Mouse (Mus musculus): ENCODE data around the gene Slc7a7.

The Slc7a7 gene

DNA sequence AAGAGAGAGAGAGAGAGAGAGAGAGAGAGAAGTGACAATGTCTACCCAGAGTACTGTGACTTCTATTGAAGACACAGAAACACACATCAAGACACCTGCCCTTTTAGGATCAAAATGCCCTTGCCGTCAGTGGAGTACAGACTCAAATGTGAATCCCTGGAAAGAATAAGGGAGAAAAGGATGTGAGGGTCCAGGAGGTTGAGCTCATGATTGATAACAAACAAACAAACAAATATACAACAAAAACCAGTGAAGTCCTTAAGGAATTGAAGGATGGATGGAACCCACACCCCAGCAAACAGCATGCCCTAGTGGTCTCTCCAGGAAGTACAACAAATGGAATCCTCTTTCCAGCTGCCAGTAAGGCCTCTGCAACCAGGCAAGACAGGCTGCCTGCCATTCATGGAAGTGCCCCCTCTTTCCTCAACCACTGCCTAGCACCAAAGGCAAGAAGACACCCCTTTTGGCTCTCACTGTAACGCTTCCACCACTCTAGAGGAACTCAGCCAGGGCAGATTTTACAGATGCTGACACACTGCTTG, 4.9 kb downstream of the Slc7a7 start:
- no peak for DNase-seq (ENCODE audit: low spot score in 2 of 2)

DNA sequence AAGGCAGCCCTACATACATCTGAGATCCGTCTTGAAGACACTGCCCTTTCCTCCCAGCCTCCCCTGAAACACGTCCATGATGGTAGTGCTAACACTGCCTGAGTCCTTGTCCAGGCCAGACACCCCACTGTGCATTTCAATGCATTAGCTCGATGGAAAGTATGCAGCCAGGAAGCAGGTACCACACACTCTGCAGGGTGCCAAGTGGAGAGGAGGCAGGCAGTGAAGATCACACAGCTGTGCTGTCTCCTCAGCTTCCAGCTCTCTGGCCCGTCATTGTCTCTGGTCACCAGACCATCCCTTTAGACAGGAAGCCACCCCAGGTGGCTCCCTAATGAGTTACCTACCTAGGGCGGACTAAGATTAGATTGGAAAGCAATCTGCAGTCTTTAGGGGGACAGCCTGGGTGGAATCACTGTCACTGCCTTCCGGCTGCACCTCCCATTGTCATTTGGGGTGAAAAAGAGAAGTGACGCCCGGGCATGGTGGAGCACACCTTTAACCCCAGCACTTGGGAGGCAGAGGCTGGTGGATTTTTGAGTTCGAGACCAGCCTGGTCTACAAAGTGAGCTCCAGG, 5.5 kb downstream of the Slc7a7 start:
- no peak for DNase-seq (ENCODE audit: low spot score in 2 of 2)

- peak in 1 of 2 experiments; percentile 24 for DNase-seq (ENCODE audit: low spot score in 2 of 2)
These were observed 7.4 kb downstream of the Slc7a7 start for GRCm38 (mm10) chr14:54409980-54410810.

GRCm38 (mm10) chr14:54409057-54409645, 8.4 kb downstream of the Slc7a7 start:
- DNase-seq (ENCODE audit: low spot score in 2 of 2) = no peak

GRCm38 (mm10) chr14:54408336-54409056, 9.1 kb downstream of the Slc7a7 start:
- no peak for DNase-seq (ENCODE audit: low spot score in 2 of 2)

DNA sequence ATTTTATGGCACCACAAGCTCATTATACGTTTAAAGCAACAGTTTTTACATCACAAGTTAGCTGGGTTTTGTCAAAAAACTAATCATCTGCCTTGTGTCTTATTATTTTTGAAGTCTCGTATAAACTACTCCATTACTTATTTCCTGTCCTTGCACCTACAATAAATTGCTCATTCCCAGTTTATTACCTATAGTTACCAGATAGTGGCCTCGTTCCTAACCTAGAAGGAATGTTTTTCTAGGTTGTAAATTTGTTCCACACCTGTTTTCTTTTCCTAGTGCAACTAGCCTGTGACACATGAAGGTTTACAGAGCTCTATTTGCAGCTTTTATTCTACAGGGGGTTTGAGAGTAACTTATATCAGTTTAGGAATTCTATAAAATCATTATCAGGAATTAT, 15.9 kb downstream of the Slc7a7 start:
- no peak for DNase-seq (ENCODE audit: low spot score in 2 of 2)

GRCm38 (mm10) chr14:54398921-54399382, 18.6 kb downstream of the Slc7a7 start:
- no peak for DNase-seq (ENCODE audit: low spot score in 2 of 2)

DNA sequence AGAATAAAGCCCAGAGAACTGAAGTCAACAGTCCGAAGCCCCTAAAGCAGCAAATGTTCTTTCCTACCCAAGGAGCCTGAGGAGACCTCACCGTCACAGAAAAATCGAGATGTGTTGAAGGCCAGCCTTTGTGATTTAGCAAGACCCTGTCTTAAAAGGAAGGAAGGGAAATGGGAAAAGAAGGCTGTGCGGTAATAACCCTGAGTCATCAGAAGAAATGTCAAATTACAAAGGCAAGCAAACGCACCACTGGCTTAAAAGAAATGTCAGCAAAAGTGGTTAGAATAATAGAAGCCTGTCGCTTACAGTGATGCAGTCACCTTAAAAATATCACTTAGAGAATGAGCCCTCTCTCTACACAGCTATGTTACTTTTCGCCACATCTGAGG, 19.1 kb downstream of the Slc7a7 start:
- DNase-seq (ENCODE audit: low spot score in 2 of 2) = no peak

DNA sequence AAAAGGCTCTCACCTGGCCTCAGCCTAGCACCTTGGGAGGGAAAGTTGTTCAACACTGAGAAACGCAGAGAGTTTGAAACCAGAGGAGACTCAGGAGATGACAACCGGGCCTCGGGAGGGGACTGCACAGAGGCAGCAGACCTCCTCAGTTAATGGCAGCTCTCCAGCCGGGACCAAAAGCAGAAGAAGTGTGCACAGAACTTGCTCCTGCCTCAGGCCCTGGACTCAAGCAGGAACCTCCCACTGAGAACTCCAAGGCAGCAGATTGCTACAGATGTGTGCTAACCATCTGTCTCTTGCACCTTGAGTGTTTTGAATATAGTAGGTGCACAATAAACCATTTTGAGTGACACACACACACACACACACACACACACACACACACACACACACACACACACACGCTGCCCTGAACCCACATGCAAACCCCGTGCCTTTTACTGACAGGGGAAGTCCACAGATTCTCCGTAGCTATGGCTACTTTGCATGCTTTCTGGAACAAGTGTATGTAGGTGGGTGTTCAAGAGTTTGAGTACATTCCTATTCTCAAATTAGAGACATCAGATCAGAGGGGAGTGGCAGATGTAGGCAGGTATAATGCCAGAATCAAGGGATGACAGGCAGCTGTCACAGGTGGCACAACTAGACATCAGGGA, 19.6 kb downstream of the Slc7a7 start:
- no peak for DNase-seq (ENCODE audit: low spot score in 2 of 2)

GRCm38 (mm10) chr14:54396685-54397084, 20.9 kb downstream of the Slc7a7 start:
- no peak for DNase-seq (ENCODE audit: low spot score in 2 of 2)

- no peak for DNase-seq (ENCODE audit: low spot score in 2 of 2)
These were observed 23.3 kb downstream of the Slc7a7 start for GRCm38 (mm10) chr14:54394309-54394708.

GRCm38 (mm10) chr14:54393794-54394193, 23.8 kb downstream of the Slc7a7 start:
- DNase-seq (ENCODE audit: low spot score in 2 of 2) = no peak

- DNase-seq (ENCODE audit: low spot score in 2 of 2) = no peak
These were observed 26.7 kb downstream of the Slc7a7 start for GRCm38 (mm10) chr14:54390843-54391242.

GRCm38 (mm10) chr14:54387546-54387945, 30.0 kb downstream of the Slc7a7 start:
- DNase-seq (ENCODE audit: low spot score in 2 of 2) = no peak

GRCm38 (mm10) chr14:54385968-54386618, 31.5 kb downstream of the Slc7a7 start:
- DNase-seq (ENCODE audit: low spot score in 2 of 2) = no peak

- DNase-seq (ENCODE audit: low spot score in 2 of 2) = no peak
These were observed 33.2 kb downstream of the Slc7a7 start for GRCm38 (mm10) chr14:54384396-54384795.

DNA sequence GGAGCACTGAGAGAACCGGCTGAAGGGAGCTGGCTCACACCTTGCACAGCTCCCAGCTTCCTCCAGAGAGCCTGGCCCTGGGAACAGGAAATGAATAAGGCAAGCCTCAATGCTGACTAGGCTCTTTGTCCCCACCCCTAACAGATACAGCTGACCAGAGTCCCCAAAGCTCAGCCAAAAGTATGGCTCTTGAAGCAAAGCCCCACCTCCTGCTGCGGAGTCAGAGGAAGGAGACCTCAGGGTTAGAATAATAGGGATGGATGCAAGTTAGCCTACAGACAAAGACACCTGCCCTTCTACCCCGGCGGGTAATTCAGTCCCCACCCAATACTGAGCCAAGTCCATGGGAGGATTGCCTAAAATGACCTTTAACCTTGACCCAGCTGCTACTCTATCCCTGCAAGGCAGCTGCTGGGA, 34.2 kb downstream of the Slc7a7 start:
- DNase-seq (ENCODE audit: low spot score in 2 of 2) = no peak

DNA sequence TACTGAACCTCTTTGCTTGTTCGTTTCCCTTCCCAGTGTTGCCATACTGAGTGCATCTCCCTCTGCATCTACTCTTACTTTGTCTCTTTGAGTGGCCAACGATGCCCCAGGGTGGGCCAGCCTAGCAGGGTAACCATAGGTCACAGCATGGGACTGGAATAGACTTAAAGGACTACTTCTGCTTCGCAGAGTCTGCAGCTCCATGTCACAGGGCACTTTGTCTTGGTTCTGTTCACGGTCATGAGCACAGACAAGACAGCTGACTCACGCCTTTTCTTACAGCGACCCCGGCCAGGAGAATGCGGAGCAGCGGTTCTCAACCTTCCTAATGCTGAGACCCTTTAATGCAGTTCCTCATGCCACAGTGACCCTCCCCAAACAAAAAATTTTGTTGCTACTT, 34.9 kb downstream of the Slc7a7 start:
- DNase-seq (ENCODE audit: low spot score in 2 of 2) = no peak

- no peak for DNase-seq (ENCODE audit: low spot score in 2 of 2)
These were observed 35.8 kb downstream of the Slc7a7 start for GRCm38 (mm10) chr14:54381816-54382215.

DNA sequence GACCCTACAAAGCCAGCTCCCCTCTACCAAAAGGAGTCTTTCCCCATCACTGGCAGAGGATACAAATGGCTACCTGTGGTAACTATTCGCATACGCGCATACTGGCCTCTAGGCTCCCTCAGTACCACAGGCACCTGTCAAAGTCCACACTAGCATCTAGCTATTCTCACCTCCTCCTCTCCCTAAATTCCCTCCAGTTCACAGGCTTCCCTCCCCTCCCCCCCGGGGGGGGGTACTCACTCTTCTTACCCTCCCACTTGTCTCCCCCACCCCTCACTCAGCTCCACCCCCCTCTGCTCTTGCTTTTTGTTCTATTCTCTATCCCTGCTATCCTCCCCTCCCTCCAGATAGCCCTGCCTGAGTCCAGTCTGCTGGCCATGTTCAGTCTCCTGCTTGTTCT, 37.0 kb downstream of the Slc7a7 start:
- no peak for DNase-seq (ENCODE audit: low spot score in 2 of 2)

- no peak for DNase-seq (ENCODE audit: low spot score in 2 of 2)
These were observed 38.0 kb downstream of the Slc7a7 start for GRCm38 (mm10) chr14:54379571-54379970.

Data from urinary bladder, adult 18-20 months (tissue).